Mouse (Mus musculus) layer of hippocampus, adult 2 months (tissue): ENCODE results near the gene Tctex1d1. TPM values are rescaled to one million over a fixed set of nuclear protein-coding genes. Genes with fewer than 3 reads are reported as not detected.

Experiments used
- DNase-seq, 2 experiments: peaks; one replicate each; pipeline ENCODE4 v3.0.0; 2022; ENCODE audit warnings: low spot score in 2 of 2
- H3K27ac ChIP-seq: fragments of 200-600 bp; 2 replicates; pipeline ENCODE4 v1.8.1; 2022
- H3K4me3 ChIP-seq: fragments of 200-600 bp; 2 replicates; pipeline ENCODE4 v1.8.1; 2022; ENCODE audit warnings: mild to moderate bottlenecking
- CTCF ChIP-seq: fragments of 200-600 bp; conservative IDR thresholded peaks from 2 replicates; pipeline ENCODE4 v1.8.1; 2022; ENCODE audit warnings: antibody characterized with exemption, mild to moderate bottlenecking, moderate library complexity
- total RNA-seq, 2 experiments: library from RNA; stranded (reverse); gene quantifications; 2 replicates each; pipeline ENCODE4 v1.2.3; 2021

Gene Tctex1d1
- total RNA-seq, 2 experiments from 2014 or later = 0.27 to 0.28 TPM

DNA sequence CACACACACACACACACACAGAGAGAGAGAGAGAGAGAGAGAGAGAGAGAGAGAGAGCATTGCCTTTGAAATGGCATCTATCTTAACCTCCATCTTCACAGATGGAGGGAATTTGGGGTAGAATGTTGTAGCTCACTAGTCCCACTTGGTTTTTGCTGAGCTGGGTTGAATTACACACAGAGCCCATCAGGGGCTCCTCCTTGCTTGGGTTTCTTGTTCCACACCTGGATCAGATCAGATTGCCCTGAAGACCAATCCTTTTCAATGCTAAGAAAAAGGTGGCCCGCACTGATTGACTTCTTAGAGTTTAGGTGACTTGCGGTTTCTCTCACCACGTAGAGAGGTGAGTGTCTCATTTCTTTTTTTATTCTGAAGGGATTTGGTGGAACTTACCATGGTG lies 13.3 kb downstream of the Tctex1d1 start:
- TF ChIP-seq CTCF = no peak
- Histone ChIP-seq H3K27ac (no peak overlapping the region), H3K4me3 (no peak overlapping the region)
- DNase-seq = no peak

DNA sequence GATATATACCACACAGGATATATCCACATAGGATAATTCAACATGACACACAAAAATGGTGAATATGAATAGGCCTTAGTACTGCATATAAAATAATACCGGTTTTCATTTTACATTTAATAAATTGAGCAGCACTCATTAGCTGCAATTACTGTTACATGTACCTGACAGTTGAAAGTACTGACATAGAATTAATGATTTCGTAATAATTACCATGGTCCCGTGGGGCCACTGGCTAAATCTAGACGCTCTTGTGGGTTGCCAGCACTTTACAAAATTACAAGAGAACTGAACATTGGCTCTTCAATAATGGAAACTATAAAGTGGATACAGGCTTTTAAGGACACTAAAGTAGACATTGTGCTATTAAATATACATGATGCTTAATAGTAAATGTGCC lies 26.3 kb downstream of the Tctex1d1 start:
- Histone ChIP-seq H3K27ac (no peak overlapping the region), H3K4me3 (no peak overlapping the region)
- TF ChIP-seq CTCF = no peak
- no peak for DNase-seq

DNA sequence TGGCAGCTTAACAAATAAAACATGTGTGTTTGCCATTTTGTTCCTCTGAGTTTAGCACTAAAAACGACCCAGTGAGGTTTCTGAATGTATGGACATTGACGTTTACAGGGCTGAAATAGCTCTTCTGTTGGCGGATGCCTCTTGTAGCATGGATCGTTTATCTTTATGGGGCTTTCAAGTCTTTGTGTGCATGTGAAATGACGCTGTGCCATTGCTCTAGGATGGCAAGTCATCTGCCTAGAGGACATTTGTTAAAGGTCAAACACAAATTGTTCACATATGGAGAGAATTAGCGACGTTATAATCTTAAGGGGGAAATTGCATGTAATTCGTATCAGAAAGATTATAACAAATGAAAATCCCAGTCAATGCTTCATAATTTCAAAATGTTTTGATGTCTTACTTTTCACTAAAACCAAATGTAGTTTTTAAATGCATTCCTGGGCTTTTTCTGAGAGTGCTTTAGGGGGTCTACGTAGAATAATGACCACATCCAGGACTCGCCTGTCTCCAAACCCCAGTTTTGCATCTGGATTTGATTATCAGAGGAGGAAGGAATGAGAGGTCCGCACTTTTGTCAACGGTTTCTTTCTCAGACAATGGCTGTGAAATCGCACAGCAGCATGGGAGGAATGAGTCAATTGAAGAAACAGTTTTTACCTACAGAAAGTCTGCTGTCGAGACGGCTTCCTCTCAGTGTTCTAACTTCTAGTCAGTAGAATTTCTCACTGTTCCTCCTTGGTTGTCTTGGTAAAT lies 27.0 kb downstream of the Tctex1d1 start:
- no peak overlapping the region for H3K4me3 ChIP-seq
- no peak for TF ChIP-seq CTCF
- no peak for DNase-seq

DNA sequence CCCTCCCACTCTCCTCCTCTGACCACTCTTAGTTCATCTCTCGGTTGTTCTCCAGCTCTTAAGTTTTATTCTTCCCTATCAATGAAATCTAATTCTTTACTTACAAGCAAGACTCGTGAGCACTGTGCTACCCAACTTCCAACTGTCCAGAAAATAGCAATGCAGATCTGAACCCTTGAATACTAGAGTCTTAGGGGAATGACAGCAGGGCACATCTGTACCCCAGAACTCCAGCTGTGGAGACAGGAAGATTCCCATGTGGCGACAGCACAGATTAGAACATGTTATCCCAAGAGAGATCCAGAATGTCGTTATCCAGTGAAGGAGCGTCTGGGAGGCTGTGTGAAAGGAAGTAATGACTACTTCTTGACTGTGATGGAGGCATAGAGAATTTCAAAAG lies 27.9 kb downstream of the Tctex1d1 start:
- Histone ChIP-seq H3K27ac (no peak overlapping the region), H3K4me3 (no peak overlapping the region)
- no peak for DNase-seq
- no peak for TF ChIP-seq CTCF

More for the DNA sequence above, 27.0 kb downstream of the Tctex1d1 start:
- H3K27ac ChIP-seq = no peak overlapping the region

DNA sequence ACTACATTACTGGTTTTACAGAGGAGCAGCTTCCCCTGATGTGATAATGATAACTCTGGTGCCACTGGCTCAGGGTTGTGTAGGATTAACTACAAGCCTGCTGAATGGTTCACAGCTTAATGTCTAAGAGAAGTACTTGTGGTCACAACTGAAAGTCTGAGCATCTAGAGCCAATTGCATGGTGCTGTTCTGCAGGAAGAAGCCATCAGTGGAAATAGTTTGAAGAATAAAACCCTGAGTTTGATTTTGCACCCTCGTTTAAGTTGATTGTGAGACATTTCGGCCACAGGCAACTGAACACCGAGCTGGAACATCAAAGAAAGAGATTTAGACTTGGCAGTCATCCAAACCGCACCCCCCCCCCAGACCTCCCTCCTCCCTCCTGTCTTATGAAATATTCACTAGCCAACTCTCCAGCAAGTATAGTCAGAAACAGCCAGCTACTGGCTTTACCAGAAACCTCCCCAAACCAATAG lies 28.6 kb downstream of the Tctex1d1 start:
- DNase-seq = no peak
- Histone ChIP-seq H3K27ac (no peak overlapping the region), H3K4me3 (no peak overlapping the region)
- TF ChIP-seq CTCF = no peak

DNA sequence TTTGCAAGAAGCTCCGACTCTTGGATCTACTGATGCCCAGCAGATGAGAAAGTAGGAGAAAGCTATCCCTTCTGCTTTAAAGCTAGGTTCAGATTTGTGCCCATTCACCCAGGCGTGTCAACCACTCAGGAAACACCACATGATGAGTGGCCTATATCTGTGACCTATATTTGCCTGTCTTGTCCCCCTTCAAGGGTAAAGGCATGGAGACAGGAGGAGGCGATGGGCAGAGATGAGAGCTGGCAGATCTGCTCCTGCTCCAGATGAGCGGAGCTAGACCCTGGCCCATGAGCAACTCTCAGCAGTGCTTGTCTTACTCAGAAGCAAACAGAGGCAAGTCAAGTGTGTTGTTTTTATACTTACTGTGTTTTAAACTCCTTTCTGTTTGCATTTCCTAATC lies 32.3 kb downstream of the Tctex1d1 start:
- H3K4me3 ChIP-seq = no peak overlapping the region
- no peak for DNase-seq

DNA sequence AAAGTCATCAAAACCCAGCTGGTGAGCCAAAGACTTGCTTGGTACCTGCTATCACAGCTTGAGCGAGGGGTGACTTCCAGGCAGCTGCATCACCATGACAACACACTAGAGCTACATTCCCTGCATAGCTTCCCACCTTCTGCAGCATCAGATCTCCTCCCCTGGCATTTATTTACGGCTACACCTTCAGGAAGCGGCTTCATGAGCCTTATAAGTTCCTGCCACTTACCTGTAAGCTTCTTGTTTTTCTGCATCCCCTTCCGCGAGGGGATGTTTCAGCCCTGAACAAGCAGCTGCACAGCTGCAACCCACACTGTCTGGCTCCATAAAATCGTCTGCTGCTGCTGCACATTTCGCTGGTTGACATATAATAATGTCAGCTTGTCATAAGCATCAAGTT lies 33.4 kb downstream of the Tctex1d1 start:
- Histone ChIP-seq H3K27ac (no peak overlapping the region), H3K4me3 (no peak overlapping the region)
- TF ChIP-seq CTCF = no peak
- no peak for DNase-seq

More for the DNA sequence above, 32.3 kb downstream of the Tctex1d1 start:
- TF ChIP-seq CTCF = no peak
- H3K27ac ChIP-seq = no peak overlapping the region

DNA sequence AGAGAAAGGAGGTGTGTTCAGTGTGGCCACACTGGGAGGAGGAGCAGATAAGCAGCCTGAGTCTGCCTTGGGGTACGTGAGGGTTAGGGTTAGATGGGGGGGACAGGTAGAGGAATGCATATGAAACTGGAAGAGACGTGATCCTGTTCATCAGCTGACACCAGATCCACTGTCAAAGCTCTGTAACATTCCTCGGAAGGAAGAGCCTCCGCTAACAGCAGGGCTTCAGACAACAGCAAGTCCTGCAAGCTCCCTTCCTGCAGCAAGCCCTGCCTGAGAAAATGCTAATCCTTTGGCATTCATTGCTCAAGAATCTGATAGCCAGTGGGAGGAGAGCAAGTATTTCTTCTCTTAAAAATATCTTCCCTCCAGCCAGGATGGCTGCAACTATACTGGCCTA lies 35.1 kb downstream of the Tctex1d1 start:
- H3K27ac ChIP-seq = no peak overlapping the region
- no peak overlapping the region for H3K4me3 ChIP-seq
- DNase-seq = no peak
- TF ChIP-seq CTCF = no peak

DNA sequence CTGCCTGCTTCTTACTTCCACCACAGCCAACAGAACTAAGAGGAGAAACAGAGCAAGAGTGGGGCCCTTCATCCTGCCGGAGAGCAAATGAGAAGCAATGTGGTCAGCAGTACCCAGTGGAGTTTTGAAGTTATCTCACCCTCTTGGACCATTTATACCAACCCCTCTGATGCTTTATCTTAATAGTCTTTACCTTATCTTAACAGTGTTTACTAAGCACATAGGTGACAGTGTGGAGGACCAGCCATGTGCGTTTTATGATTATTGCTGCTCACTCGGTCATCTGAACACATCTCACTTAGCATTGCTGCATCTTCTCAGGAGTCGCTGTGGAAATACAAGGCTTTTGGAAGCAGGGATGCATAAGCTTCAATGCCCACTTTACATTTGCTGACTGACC lies 48.2 kb downstream of the Tctex1d1 start, which contains the start of gene Insl5:
Insl5 (minus strand) TSS at position 222 of the 400 bp plus-strand sequence.
- TF ChIP-seq CTCF = no peak
- no peak for DNase-seq
- H3K4me3 ChIP-seq = no peak within 1 kb of the TSS
- no peak within 1 kb of the TSS for H3K27ac ChIP-seq

DNA sequence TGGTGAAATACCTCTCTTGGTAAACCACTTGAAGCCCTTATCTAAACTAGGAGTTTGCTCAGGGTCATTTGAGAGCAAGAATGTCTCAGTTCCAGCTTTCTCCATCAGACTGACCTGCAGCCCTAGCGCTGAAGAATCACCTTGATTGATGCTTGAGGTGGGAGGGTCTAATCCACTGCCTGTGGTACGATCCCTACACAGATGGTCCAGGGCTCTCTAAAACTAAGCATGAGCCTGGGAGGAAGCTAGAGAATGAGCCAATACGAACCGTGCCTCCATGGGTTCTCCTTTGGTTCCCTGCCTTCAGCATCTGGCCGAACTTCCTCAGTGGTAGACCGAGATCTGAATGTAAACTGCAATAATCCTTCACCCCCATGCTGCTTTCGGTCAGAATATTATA lies 49.3 kb downstream of the Tctex1d1 start:
- no peak overlapping the region for H3K27ac ChIP-seq
- no peak overlapping the region for H3K4me3 ChIP-seq
- no peak for TF ChIP-seq CTCF
- no peak for DNase-seq

DNA sequence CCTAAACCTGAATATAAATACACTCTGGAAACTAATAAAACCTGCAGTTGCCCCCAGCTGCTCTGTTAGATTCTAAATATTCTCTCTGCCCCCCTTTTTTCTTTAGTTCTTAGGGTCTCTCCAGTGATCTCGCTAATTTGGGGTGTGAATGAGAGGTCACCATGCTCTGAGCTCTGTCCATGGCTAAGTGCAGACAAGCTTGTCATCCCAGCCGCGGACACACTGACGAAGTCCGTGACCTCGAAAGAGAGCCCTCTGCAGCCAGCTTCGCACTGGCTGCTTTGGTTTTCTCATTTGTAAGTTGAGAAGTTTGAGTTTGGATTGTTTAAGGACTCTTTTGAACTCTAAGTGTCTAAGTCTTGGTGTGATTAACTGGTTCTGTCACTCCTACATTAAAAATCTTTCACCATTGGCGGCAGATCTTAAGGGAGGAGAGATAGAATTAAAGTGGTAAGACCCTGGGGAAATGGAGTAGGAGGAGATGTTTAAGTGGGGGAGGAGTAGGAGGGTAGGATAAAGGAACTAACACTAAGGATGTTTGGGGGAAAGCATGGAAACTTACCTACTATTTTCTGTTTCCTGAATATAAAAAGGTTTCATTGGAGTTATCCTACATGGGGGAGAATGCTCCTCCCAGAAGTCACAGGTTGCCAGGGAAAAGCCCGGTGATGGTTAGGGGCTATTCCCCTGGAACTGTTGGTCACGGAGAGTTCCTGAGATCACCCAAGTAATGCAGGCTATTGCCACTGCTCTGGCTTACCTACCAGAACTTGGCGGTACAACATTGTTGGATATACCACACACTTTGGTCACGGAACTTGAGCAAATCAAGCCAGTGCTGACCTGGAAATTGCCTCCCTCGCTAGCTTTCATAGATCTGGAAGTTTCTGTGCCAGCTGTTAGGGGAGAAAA lies 50.0 kb downstream of the Tctex1d1 start:
- no peak for DNase-seq
- H3K4me3 ChIP-seq = no peak overlapping the region
- no peak overlapping the region for H3K27ac ChIP-seq
- no peak for TF ChIP-seq CTCF

DNA sequence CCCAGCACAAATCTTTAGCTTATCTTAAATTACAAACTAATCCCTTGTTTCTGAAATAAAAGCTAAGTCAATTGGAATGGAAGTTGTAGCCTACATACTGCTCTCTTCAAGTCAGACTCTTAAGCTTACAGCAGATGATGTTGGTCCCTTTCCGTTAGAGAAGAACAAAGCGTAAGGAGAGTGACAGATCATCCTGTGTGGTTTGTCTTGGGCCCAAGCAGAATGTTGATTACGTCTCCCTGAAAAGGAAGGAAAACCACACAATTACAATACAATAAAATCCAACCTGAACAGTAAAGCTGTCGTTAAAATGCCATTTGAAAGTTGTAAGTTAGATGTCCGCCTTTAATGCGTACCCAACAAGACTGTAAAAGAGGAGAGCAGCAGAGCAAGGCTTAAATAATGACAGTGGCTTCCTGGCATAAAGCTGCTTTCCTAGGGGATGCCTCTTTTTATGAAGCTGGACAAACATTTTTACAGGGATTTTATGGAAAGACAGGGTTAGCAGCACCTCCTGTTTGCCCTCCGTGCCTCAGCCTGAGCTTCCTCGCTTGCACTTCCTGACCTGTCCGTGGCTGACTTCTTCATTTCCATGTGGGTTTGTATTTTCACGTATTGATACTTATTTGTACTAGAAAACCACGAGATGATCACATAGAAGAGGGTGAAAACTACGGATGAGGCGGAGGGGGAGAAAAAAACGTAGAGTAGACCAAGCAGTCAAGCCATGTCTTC lies 60.9 kb downstream of the Tctex1d1 start:
- DNase-seq = no peak
- no peak for TF ChIP-seq CTCF
- no peak overlapping the region for H3K27ac ChIP-seq
- H3K4me3 ChIP-seq = no peak overlapping the region

DNA sequence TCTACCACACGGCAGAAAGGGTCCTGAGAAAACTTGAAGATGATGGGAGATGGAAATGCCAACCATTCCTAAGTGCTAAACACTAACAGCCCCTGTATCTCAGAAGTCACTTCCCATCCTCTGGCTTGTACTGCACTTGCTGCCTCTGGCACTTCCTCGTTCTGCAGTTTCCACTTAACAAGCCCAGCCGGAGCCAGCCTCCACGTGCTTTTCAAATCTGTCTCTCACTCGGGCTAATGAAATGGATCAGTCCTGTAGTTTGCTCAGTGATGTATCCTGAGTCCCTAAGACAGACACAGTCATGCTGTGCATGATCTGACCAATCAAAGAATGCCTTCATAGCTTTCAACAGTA lies 61.4 kb downstream of the Tctex1d1 start:
- TF ChIP-seq CTCF = no peak
- DNase-seq = no peak
- Histone ChIP-seq H3K27ac (no peak overlapping the region), H3K4me3 (no peak overlapping the region)
